Comparison of ENCODE assay signal across 11 mouse cellular contexts in the genomic region with DNA sequence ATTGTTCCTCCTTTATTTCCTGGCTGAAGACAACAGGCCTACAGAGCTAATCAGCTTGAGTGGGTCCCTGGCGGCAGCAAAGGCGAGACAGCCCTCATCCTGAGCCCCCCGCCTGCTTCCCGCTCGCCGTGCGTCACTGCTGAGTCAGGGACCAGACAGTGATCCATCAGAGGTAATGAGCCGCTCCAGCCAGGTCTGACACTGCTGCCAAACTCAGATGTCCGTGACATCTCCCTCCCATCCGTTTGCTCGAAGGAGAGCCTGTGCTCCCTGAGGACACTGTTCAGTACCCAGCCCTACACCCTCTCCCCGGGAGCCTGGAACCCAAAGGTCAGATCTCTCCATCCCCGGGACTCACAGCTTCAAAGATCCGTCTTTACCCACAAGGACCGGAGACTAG. TPM values are rescaled to one million over a fixed set of nuclear protein-coding genes. Genes with fewer than 3 reads are reported as not detected.
DNase-seq lines count a peak whose midpoint lies in the region; ATAC-seq and TF ChIP-seq lines count a peak whose summit lies in the region.
"Had no signal": no experiment of that assay in that cellular context is flagged by ENCODE, and none has a peak within 500 bp of the region (broad histone marks: within the 10 kb centered on the region; RNA-seq: fewer than 3 reads in every experiment).

No protein-coding gene starts in this region.

- ATAC-seq in Patski: peak; percentile 70
- peak; percentile 52; the same call in 1 of the 2 replicates for ATAC-seq in hindbrain, embryonic 13.5 days (ENCODE audit: low FRiP score)
- ATAC-seq in kidney, embryonic 16.5 days (ENCODE audit: low FRiP score, low TSS enrichment): peak; percentile 83
- no peak for ATAC-seq in frontal cortex, adult (ENCODE audit: low TSS enrichment)
- ATAC-seq: midbrain, embryonic 15.5 days had no signal

- POLR2A ChIA-PET in Patski (lab: Charles Lee): no interaction called here

- H3K9me3 ChIP-seq in hindbrain, embryonic 13.5 days: no peaks in the 10 kb centered on the region
- H3K9me3 ChIP-seq in kidney, embryonic 16.5 days (ENCODE audit: low read length): no peaks in the 10 kb centered on the region
- H3K9me3 ChIP-seq: embryonic facial prominence, embryonic 13.5 days; liver, embryonic 13.5 days; midbrain, embryonic 15.5 days had no signal

- H3K27ac ChIP-seq in hindbrain, embryonic 13.5 days: peak overlapping the region; percentile 52
- peak overlapping the region; percentile 35 for H3K27ac ChIP-seq in kidney, embryonic 16.5 days (ENCODE audit: low read length)
- H3K27ac ChIP-seq: embryonic facial prominence, embryonic 13.5 days; liver, embryonic 13.5 days; midbrain, embryonic 15.5 days had no signal

- H3K9ac ChIP-seq in hindbrain, embryonic 13.5 days: peak overlapping the region; percentile 35; the same call in 1 of the 2 replicates
- H3K9ac ChIP-seq in kidney, embryonic 16.5 days (replicated peaks; ENCODE audit: low read length): no peak overlapping the region
- H3K9ac ChIP-seq: embryonic facial prominence, embryonic 13.5 days; liver, embryonic 13.5 days; midbrain, embryonic 15.5 days had no signal

- H3K4me1 ChIP-seq in hindbrain, embryonic 13.5 days (replicated peaks): peaks cover 59% of the 10 kb centered on the region
- H3K4me1 ChIP-seq in kidney, embryonic 16.5 days (ENCODE audit: insufficient read depth, low read length): peaks cover 36% of the 10 kb centered on the region
- 0 out of 2 replicates have a peak, but pooled peaks cover 2% of the 10 kb centered on the region for H3K4me1 ChIP-seq in lung, adult 2 months (ENCODE audit: control insufficient read depth, insufficient read depth, low read length)

- WGBS in hindbrain, embryonic 13.5 days: 56% methylated on average over 15 of the region's 15 CpGs
- WGBS in kidney, embryonic 16.5 days: 41% methylated on average over 15 of the region's 15 CpGs
- 79% methylated on average over 15 of the region's 15 CpGs for WGBS in lung, adult 2 months

- in situ Hi-C loops in Patski (cut with MboI; ENCODE audit: low pct_unique_long_range_greater_than_20kb): no loop called here

- H3K27me3 ChIP-seq in Patski: no peaks in the 10 kb centered on the region
- no peaks in the 10 kb centered on the region for H3K27me3 ChIP-seq in hindbrain, embryonic 13.5 days
- no peaks in the 10 kb centered on the region for H3K27me3 ChIP-seq in kidney, embryonic 16.5 days (ENCODE audit: insufficient read depth, low read length)
- H3K27me3 ChIP-seq: embryonic facial prominence, embryonic 13.5 days; liver, embryonic 13.5 days; midbrain, embryonic 15.5 days had no signal

- no peak for TF ChIP-seq CTCF in Patski (IDR thresholded peaks at IDR 0.05)
- no peak for TF ChIP-seq CTCF in lung, adult 2 months (IDR thresholded peaks at IDR 0.05; ENCODE audit: insufficient read depth, low read length)

- H3K36me3 ChIP-seq in hindbrain, embryonic 13.5 days: peaks cover 78% of the 10 kb centered on the region
- peaks cover 47% of the 10 kb centered on the region for H3K36me3 ChIP-seq in kidney, embryonic 16.5 days (ENCODE audit: insufficient read depth, low read length)

- TF ChIP-seq POLR2A in lung, adult 2 months (IDR thresholded peaks at IDR 0.05; ENCODE audit: borderline replicate concordance, extremely low read depth, low read depth, low read length): no peak

- no peak overlapping the region for H3K4me3 ChIP-seq in hindbrain, embryonic 13.5 days
- no peak overlapping the region for H3K4me3 ChIP-seq in kidney, embryonic 16.5 days (ENCODE audit: low read length)
- H3K4me3 ChIP-seq in lung, adult 2 months (replicated peaks; ENCODE audit: extremely low read depth, low read depth, low read length): no peak overlapping the region
- H3K4me3 ChIP-seq: embryonic facial prominence, embryonic 13.5 days; liver, embryonic 13.5 days; midbrain, embryonic 15.5 days had no signal

- CTCF ChIA-PET in Patski (lab: Charles Lee): interaction anchor here (1.9 kb wide), 1 partner anchor 95 kb away, joined by 5 read pairs; no protein-coding TSS in a partner anchor

- no peak overlapping the region for H3K4me2 ChIP-seq in hindbrain, embryonic 13.5 days
- H3K4me2 ChIP-seq in kidney, embryonic 16.5 days (replicated peaks; ENCODE audit: low read depth, low read length): no peak overlapping the region
- H3K4me2 ChIP-seq: embryonic facial prominence, embryonic 13.5 days; liver, embryonic 13.5 days; midbrain, embryonic 15.5 days had no signal

- DNase-seq in 3T3-L1 (ENCODE audit: low read depth, low spot score): peak; percentile 25
- DNase-seq in Patski (ENCODE audit: low read depth, low spot score): peak; percentile 96
- no peak for DNase-seq in heart, adult 11 months
- DNase-seq in lung, adult 2 months: no peak
- DNase-seq: heart, adult 18-20 months; liver, embryonic 13.5 days had no signal

RNA-seq across cellular contexts. Expression of a gene that starts 7.0 kb away (rescaled TPM):
- 162 TPM for polyA plus RNA-seq in Patski (2021)
- 255 and 257 TPM in 2 replicates for polyA plus RNA-seq in hindbrain, embryonic 13.5 days (2015; fragmentation: Nextera tagmentation; extraction: Ambion mirVana)
- polyA plus RNA-seq in kidney, embryonic 16.5 days (2015; fragmentation: Nextera tagmentation; extraction: Ambion mirVana): 173 and 179 TPM in 2 replicates
- 166 and 217 TPM in 2 replicates for polyA plus RNA-seq in lung, adult 2 months (2012; rRNA removed)

RNA-seq across cellular contexts. Expression of a gene that starts 24.6 kb away (rescaled TPM):
- 2.2 TPM for polyA plus RNA-seq in Patski (2021)
- 2.0 and 2.8 TPM in 2 replicates for polyA plus RNA-seq in hindbrain, embryonic 13.5 days (2015; fragmentation: Nextera tagmentation; extraction: Ambion mirVana)
- 1.0 and 1.1 TPM in 2 replicates for polyA plus RNA-seq in kidney, embryonic 16.5 days (2015; fragmentation: Nextera tagmentation; extraction: Ambion mirVana)
- 1.8 and 3.4 TPM in 2 replicates for polyA plus RNA-seq in lung, adult 2 months (2012; rRNA removed)

RNA-seq across cellular contexts. Expression of a gene that starts 48.3 kb away (rescaled TPM):
- 10.9 TPM for polyA plus RNA-seq in Patski (2021)
- polyA plus RNA-seq in hindbrain, embryonic 13.5 days (2015; fragmentation: Nextera tagmentation; extraction: Ambion mirVana): 11.0 and 12.2 TPM in 2 replicates
- 8.4 and 10.1 TPM in 2 replicates for polyA plus RNA-seq in kidney, embryonic 16.5 days (2015; fragmentation: Nextera tagmentation; extraction: Ambion mirVana)
- 5.1 and 6.2 TPM in 2 replicates for polyA plus RNA-seq in lung, adult 2 months (2012; rRNA removed)

RNA-seq across cellular contexts. Expression of a gene that starts 53.9 kb away (rescaled TPM):
- 17.9 TPM for polyA plus RNA-seq in Patski (2021)
- 34.5 and 37.0 TPM in 2 replicates for polyA plus RNA-seq in hindbrain, embryonic 13.5 days (2015; fragmentation: Nextera tagmentation; extraction: Ambion mirVana)
- 30.1 and 33.6 TPM in 2 replicates for polyA plus RNA-seq in kidney, embryonic 16.5 days (2015; fragmentation: Nextera tagmentation; extraction: Ambion mirVana)
- polyA plus RNA-seq in lung, adult 2 months (2012; rRNA removed): 27.5 and 29.9 TPM in 2 replicates

Comparison
In these comparisons a context has a peak if more than half of its experiments do, and no peak if none do; other contexts are left out.
1. DNase-seq: peak in 3T3-L1 (single experiment) and Patski (single experiment); none in heart, adult 11 months (single experiment) and lung, adult 2 months (single experiment).